Mouse (Mus musculus) spleen, postnatal 36 days (tissue): ENCODE results near the gene Acbd6.

Experiments used
- DNase-seq, 2 experiments: peaks; one replicate each; pipeline ENCODE4 v3.0.0; 2022; ENCODE audit warnings: low spot score in 2 of 2, mixed read lengths in 1 of 2

Gene Acbd6

DNA sequence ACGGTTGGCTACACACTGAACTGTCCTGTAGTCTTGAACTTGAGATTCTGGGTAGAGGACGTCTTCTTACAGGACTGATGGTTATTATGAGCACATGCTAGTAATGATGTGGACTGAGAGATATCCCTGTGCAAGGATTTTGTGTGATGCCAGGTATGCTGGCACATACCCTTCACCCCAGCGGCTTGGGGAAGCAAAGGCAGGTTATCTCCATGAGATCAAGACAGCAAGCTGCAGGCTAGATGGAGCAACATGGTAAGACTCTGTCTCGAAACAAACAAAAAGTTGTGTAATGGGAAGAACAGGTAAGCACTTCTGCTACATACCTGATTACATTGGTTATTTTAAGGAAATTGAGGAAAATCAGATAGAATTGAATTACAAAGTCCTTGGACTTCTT lies 2.1 kb downstream of the Acbd6 start:
- DNase-seq = no peak

DNA sequence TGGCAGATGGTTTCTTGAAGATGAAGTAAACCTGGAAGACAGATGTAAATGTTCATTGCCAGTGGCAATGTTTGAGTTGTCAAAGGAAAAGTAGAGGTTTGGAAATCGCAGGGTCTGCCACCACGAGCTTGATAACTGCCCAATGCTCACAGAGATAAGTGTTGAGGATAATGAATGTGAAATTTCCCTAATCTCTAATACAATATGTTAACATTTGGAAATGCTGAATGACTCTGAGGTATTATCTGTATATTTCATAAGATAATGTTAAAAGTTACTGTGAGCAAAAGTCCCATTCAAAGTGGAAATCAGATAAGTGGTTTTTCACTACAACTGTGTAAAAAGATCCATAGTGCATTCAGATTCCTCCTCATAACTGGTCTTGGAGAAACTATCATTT lies 2.8 kb downstream of the Acbd6 start:
- DNase-seq = no peak

DNA sequence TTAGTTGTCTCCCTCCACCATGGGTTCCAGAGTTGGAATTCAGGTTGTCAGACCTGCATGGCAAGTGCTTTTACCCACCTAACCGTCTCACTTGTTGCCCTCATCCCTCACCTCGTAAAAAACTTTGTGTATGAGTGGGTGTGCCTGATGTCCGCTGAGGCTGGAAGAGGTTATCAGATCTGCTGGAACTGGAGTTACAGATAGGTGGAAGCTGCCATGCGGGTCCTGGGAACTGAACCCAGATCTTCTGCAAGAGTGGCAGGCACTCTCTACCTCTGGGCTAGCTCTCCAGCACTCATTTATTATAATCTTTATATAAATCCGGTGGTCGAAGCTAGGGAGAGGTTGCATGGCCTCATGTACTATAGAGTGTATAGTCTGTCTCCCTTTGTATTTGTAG lies 4.3 kb downstream of the Acbd6 start:
- no peak for DNase-seq

DNA sequence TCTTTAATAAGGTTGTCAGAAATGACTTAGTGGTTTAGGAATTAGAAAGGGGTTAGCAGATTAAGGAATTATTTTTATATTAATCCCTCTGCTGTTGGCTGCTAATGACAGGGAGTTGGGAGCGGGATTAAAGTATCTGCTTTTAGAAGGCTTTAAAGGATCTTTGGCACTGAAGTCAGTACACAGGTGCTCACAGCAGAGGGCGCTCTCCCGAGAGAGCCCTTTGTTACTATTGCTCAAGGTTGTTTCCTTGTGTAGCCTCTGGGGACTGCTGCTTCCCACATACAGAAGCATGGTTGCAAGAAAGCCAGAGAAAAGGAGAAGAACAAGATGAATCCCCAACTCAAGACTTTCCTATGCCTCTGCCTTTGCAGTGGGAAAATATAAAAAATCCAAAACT lies 6.8 kb downstream of the Acbd6 start:
- no peak for DNase-seq

DNA sequence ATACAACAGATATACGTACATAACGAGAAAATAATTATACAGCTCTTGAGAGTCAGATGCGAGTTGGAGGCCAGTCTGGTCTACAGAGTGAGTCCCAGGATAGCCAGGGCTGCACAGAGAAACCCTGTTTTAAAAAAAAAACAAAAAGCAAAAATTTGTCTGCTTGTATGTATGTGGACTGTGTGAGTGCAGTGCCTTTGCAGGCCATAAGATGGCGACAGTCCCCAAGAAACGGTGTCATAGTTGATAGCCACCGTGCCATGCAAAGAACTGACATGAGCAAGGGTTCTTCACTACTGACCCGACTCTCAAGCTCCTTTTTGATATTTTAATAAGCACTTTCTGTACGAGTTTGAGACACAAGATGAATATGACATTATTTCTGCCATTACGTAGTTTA lies 10.2 kb downstream of the Acbd6 start:
- no peak for DNase-seq

DNA sequence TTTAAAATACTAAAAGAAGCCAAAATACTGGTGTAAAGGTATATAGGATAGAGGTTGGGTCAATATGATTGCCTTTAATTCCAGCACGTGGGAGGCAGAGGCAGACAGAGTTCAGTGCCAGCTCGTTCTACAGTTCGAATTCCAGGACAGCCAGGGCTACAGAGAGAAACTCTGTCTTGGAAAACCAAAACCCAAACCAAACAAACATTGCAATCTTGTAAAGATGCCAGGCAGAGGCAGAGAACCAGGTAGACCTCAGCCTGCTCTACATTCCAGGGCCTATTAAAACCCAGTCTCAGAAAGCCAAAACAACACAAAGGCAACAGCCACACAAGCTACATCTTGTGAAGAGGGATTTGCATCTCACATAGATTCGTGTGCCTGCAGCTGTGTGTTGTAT lies 11.4 kb downstream of the Acbd6 start:
- DNase-seq = no peak

DNA sequence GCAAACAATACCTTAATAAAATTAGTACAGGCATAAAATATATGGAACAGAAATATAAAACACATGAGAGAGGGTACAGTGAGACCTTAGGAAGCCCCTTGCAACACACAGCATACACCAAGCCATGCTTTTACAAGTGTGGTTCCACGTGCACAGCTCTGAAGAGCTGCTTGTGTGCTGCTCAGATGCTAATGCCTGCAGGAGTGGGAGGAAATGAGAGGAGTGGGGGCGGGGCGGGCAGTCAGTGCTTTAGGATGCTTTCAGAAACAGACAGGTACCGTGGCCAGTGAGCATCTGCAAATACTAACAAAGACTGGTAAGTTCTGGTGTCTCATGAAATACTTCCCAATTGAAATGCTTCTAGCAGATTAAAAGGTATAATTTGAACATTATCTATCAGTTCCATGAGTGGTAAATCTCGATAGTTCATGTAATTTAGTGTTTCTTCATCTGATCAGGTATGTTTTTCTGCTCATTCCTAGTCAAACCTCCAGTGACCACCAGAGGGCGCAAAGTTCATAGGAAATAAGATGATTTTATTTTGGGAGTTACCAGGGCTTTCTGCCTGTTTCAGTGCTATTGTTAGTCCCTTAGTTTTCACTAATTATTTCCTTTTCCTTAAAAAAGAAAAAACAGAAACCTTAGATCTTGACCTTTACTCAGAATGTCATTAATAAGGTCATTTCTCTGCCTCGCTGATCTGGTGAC lies 17.2 kb downstream of the Acbd6 start:
- peak in 1 of 2 experiments; percentile 28 for DNase-seq

DNA sequence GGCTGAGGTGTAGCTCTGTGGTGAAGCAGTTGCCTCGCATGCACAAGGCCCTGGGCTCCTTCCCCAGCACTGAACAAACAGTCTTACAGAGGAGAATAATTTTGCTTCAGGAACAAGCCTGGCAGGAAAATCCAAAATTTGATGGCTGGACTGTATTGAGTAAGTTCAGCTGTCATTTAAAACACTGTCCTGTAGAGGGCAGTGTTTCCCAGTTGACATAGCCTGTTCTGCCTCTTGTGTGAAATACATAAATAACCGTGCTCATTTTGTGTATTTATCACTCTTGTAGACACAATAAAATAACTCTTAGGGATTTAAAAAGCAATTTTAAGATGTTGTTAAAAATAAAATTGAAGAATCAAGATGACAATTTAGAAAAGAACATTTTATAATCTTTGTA lies 18.5 kb downstream of the Acbd6 start:
- peak in 1 of 2 experiments; percentile 18 for DNase-seq

DNA sequence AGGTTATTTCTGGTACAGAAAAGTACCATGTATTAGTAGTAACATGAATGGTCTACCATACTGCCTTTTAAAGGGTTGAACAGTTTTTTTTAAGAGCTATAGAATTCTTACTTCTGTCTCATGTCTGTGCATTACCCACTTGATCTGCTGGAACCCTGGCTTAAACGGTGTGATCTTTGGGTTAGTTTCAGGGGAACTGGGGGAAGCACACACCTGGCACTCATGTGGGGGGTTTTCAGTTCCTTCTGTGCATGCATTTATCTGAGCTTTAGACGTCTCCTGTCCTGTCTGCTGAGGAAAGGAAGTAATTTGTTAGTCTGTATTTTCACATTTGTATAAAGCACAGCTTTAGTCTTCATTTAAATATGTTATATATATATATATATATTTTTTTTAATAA lies 19.4 kb downstream of the Acbd6 start:
- peak; percentile 30 to 31 for DNase-seq

DNA sequence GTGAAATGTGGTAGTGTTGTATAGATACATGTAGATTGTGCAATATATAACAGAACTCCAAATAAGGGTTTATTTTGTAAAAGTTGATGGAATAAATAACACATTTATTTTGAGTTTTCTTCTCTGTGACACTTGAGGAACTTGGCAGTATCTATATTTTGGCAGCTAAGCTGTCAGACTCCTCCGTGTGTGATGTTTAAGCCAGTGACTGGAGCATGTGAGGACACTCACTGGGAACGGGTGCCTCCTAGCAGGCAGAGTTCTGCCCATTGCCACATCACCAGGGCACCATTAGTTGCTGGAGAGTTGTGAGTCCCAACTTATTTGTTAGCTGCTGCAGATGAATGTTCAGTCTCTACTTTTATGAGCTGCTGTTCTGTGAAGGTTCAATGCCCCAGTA lies 30.0 kb downstream of the Acbd6 start:
- no peak for DNase-seq

DNA sequence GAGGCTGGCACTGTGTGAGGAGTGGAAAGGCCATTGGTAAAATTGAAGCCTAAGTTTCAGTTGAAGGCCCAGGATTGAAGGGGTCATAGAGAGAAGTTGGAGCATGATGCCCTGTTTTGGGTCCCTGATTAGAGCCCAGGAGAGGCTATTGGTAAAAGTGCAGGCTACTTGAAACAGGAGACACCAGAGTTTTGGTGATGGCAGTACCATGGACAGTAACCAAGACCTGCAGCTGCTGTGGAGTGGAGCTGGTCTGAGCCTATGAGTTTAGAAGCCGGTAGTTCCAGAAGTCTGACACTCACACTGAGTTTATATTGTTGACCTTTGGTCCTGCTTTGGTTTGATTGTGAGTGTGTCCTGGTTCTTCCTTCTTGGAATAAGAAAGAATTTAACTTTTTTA lies 36.2 kb downstream of the Acbd6 start:
- no peak for DNase-seq

DNA sequence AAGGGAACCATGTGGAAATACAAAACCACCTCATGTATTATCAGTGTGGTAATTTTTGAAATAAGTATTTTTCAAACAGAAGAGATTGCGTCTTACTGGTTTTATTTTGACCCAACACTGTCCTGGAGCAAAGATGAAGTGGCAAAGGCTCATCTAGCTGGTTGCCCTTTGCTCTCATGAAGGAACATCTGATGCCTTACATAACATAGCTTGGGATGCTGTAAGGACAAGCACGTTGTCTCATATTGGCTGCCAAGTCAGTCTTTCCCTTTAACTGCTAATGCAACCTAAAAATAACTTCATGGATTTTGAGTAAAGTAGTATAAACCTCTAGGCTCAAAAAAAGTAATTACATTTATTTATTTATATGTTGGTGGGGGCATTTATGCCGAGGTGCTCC lies 38.7 kb downstream of the Acbd6 start:
- no peak for DNase-seq

DNA sequence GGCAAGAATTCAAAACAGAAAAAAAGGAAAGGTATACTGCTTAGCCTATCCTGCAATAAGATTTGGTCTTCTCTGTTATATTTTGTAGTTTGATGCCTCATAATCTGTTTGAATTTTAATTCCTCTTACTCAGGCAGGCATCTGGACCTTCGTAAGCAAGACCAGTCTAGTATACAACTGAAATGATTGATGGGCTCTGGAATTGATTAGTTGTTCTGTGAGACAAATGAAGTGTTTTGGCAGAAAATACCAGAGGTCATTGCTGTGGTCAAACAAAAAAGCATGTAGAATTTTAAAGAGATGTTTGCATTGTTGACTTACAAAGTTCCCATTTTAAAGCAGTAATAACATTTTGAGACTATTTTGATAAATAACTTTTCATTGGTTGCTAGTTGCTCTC lies 46.8 kb downstream of the Acbd6 start:
- DNase-seq = no peak

DNA sequence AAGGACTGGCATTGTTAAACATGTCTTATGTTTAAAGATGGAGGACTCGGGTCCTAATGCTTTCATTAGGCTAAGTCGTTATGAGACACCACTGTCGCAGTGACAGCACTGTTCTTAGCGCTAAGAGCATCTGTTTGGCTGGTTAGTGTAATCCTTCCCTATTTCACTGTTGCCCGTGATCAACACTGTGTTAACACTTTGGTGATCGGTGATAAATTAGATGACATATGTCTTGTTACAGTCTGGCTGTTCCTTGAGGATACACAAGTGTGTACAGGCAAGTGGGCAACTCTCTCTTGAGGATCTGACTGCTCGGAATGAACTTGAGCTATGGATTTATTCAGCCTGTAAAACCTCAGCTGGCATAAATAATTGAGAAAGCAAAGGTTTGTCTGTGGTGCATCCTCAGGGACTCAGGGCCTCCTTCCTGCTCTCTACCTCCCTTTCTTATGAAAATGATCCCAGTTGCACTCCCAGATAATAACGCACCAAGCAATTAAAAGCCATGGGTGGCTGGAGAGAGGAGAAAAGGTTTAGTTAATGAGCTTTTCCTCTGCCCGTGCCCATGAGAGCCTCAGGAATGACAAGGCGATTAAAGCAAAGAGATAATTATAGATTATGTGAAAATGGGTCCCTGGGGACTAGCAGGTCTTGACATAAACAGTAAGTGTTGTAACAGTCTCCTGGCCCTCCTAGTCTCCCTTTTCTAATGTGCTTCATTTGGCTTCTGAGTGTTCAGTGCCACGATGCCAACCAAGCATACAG lies 47.7 kb downstream of the Acbd6 start:
- no peak for DNase-seq

DNA sequence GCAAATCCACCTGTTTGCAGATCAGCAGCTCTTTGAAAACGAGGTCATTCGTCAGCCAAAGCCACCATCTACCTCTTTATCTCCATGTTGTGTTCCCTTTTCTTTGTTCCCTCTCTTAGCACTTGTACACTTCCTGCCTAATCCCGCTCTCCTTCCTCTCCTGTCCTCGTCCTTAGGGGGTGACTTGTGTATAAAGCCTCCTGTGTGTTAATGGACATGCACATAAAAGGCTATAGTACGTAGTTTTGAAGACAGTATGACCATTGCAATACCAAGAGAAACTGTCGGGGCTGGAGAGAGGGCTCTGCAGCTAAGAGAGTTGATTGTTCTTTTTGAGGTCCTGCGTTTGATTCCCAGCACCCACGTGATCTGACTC lies 48.2 kb downstream of the Acbd6 start:
- no peak for DNase-seq

DNA sequence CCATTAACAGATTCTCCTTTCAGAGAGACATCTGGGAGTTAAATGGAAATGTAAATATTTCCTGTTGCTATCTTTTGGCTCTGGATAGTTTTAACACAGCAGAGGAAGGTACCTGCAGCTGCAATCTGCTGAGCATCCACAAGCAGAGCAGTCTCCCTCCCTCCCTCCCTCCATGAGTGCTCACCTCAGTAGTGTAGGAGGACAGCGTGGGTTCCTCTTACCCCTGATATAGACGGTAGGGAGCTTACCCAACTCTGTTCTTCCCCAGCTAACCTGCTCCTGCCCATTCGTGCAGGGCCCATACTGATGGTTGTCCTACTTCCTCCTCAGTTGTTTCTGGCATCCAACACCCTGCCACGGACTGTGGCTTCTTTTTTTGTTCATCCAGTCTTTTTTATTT lies 50.6 kb downstream of the Acbd6 start:
- no peak for DNase-seq

DNA sequence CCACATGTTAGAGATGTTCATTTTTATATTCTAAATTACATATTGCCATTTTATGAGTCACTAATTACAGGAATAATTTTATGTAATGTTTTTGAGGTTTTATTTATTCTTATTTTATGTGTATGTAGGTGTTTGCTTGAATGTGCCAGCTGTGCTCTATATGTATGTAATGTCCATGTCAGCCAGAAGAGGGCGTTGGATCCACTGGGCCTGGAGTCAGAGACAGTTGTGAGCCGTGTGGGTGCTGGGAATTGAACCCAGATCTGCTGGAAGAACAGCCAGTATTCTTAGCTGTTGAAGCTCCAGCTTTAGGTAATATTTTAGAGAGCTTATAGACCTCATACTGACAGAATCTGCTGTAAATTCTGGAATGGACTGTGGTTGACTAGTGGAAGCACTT lies 56.5 kb downstream of the Acbd6 start:
- no peak for DNase-seq

DNA sequence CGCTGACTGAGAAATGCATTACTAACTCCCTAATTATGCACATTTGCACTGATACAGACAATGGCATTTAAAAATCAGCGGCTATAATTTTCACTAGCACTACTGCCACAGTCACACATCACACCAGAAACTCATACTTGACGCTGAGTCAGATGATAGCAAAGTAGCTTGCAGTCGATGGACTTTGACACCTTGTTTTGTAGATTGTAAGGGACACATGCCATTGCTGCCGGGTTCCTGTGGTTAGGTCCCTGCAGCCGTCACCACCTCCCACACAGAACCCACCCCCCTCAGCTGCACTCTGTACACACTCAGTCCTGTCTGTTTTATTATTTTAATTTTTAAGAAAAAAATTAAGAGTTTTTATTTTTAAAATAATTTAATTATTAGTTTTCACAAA lies 63.2 kb downstream of the Acbd6 start:
- no peak for DNase-seq

DNA sequence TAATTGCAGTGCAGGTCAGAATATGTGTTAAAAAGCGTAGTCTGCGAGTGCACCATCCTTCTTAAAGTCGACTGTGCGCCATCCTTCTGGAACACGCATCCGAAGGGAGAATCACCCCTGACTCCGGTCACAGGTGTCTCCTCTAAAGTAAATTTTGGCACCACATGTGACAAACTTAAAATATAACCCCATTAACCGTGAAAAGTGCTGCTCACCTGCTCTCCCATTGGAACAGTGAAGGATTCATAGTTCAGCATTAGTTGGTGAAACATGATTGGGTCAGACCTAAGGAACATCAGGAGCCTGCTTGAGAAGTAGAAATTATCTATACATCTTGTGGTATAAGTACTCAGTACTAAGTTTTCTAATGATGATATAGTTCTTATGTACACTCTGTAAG lies 65.3 kb downstream of the Acbd6 start:
- no peak for DNase-seq

DNA sequence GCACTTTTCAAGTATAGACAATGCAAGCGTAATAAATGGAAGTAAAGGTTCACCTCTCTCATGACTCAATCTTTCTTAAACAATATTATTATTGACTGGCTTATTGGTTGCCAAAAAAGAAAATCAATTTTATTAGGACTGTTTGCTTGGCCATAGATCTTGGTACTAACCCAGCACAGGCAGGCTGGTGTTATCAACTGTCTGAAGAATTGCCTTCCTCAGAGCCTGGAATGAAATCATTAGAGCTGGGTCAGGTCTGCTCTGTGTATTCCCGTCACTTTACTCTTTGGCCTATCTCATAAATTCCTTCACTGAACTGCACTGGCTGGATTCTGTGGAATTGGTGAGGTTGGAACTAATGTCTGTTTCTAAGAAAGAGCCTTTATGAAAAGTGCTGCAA lies 69.8 kb downstream of the Acbd6 start:
- no peak for DNase-seq

DNA sequence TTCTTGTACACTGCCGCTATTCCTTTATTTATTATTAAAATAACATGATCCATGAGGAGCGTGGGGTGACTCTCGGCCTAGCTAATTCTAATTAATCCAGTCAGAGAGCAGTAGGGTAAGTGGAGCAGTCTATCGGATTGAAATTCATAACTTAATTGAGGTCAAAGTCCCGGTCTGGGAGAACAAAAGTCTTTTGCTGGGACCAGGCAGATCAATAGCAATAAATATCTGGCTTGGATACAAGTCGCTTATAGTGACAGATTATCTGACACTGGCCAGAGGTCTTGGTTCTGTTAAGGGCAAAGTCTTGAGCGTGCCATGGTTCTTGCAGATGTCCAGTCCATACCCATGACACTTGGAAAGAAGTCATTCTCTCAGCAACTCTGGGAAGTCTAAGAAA lies 78.7 kb downstream of the Acbd6 start:
- no peak for DNase-seq

DNA sequence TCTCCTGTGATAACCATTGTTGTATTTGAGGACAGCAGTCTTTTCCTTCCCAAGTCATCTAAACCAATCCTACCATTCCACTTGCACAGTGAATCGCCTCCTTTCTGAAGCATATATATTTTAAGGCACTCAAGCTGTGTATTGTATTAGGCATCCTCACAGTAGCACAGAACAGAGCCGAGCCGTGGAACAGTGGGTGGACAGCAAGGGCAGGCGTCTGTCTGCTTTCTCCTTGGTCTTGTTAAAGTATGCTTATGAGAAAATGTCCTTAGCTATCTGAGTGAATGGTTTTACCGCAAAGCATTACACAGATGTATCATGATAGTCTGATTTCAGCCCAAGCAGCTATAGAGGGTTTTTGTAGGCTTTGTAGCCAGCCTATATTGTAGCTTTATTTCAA lies 87.9 kb downstream of the Acbd6 start:
- DNase-seq = no peak
